9 mouse cellular contexts compared by ENCODE assay signal in genomic region chr9:40636054-40636453, GRCm38 (mm10). TPM values are rescaled to one million over a fixed set of nuclear protein-coding genes. Genes with fewer than 3 reads are reported as not detected.
DNase-seq lines count a peak whose midpoint lies in the region; ATAC-seq and TF ChIP-seq lines count a peak whose summit lies in the region.
"Had no signal": no experiment of that assay in that cellular context is flagged by ENCODE, and none has a peak within 500 bp of the region (broad histone marks: within the 10 kb centered on the region; RNA-seq: fewer than 3 reads in every experiment).

No protein-coding gene starts in this region.

- peak; percentile 85 for TF ChIP-seq CTCF in E14TG2a.4 (conservative IDR thresholded peaks at IDR 0.05; ENCODE audit: low read length)

- no peak overlapping the region for H3K4me2 ChIP-seq in hindbrain, embryonic 11.5 days (replicated peaks; ENCODE audit: low read depth, low read length)
- H3K4me2 ChIP-seq in hindbrain, embryonic 12.5 days (replicated peaks): no peak overlapping the region
- H3K4me2 ChIP-seq: liver, embryonic 13.5 days had no signal

- no peak overlapping the region for H3K27ac ChIP-seq in hindbrain, embryonic 11.5 days (ENCODE audit: low read depth, low read length)
- H3K27ac ChIP-seq in hindbrain, embryonic 12.5 days: no peak overlapping the region
- H3K27ac ChIP-seq: liver, embryonic 13.5 days had no signal

- no peak overlapping the region for H3K9ac ChIP-seq in hindbrain, embryonic 11.5 days (ENCODE audit: low read depth, low read length)
- H3K9ac ChIP-seq in hindbrain, embryonic 12.5 days: no peak overlapping the region
- H3K9ac ChIP-seq: liver, embryonic 13.5 days had no signal

- no peaks in the 10 kb centered on the region for H3K27me3 ChIP-seq in hindbrain, embryonic 11.5 days (ENCODE audit: control insufficient read depth, insufficient read depth, low read length)
- H3K27me3 ChIP-seq in hindbrain, embryonic 12.5 days: no peaks in the 10 kb centered on the region
- peaks cover 31% of the 10 kb centered on the region for H3K27me3 ChIP-seq in E14TG2a.4 (ENCODE audit: insufficient read depth, low read length)
- H3K27me3 ChIP-seq: liver, embryonic 13.5 days had no signal

- H3K4me3 ChIP-seq in hindbrain, embryonic 11.5 days (ENCODE audit: low read depth, low read length): no peak overlapping the region
- no peak overlapping the region for H3K4me3 ChIP-seq in hindbrain, embryonic 12.5 days
- no peak overlapping the region for H3K4me3 ChIP-seq in E14TG2a.4 (replicated peaks; ENCODE audit: low read length)
- H3K4me3 ChIP-seq: liver, embryonic 13.5 days had no signal

- no peaks in the 10 kb centered on the region for H3K9me3 ChIP-seq in hindbrain, embryonic 11.5 days (ENCODE audit: control insufficient read depth, low read length)
- H3K9me3 ChIP-seq in hindbrain, embryonic 12.5 days (replicated peaks): no peaks in the 10 kb centered on the region
- peaks cover 6% of the 10 kb centered on the region; the same call in 1 of the 2 replicates for H3K9me3 ChIP-seq in E14TG2a.4 (ENCODE audit: low read length)
- H3K9me3 ChIP-seq: liver, embryonic 13.5 days had no signal

- DNase-seq in hindbrain, embryonic 11.5 days (ENCODE audit: low spot score): peak; percentile 74
- DNase-seq in c-Kit-positive CD71-positive TER-119-negative erythroid progenitor cells, embryonic 14.5 days (ENCODE audit: low read depth): peak; percentile 34
- DNase-seq in kidney, postnatal 36 days: peak; percentile 69 to 84
- peak; percentile 24 to 71 for DNase-seq in spleen, postnatal 10 days (ENCODE audit: low spot score in 2 of 2)
- DNase-seq: liver, embryonic 13.5 days had no signal

- no peak for ATAC-seq in hindbrain, embryonic 11.5 days (ENCODE audit: low FRiP score)
- no peak for ATAC-seq in hindbrain, embryonic 12.5 days (ENCODE audit: low FRiP score)
- ATAC-seq in frontal cortex, adult (ENCODE audit: low TSS enrichment): peak; percentile 51; the same call in 1 of the 2 replicates
- peak; percentile 62 for ATAC-seq in megakaryocyte, adult 5-6 weeks (ENCODE audit: poor library complexity, severe bottlenecking)

- H3K4me1 ChIP-seq in hindbrain, embryonic 11.5 days (replicated peaks; ENCODE audit: control insufficient read depth, insufficient read depth, low read length): 0 out of 2 replicates have a peak, but pooled peaks cover 6% of the 10 kb centered on the region
- H3K4me1 ChIP-seq in hindbrain, embryonic 12.5 days: peaks cover 17% of the 10 kb centered on the region
- peaks cover 28% of the 10 kb centered on the region for H3K4me1 ChIP-seq in E14TG2a.4 (replicated peaks; ENCODE audit: low read depth, low read length)

- H3K36me3 ChIP-seq in hindbrain, embryonic 11.5 days (ENCODE audit: control insufficient read depth, insufficient read depth, low read length): no peaks in the 10 kb centered on the region
- no peaks in the 10 kb centered on the region for H3K36me3 ChIP-seq in hindbrain, embryonic 12.5 days
- H3K36me3 ChIP-seq in E14TG2a.4 (ENCODE audit: insufficient read depth, low read length): no peaks in the 10 kb centered on the region
- H3K36me3 ChIP-seq: liver, embryonic 13.5 days had no signal

- WGBS in hindbrain, embryonic 11.5 days: 23% methylated on average over 2 of the region's 2 CpGs
- 21% methylated on average over 2 of the region's 2 CpGs for WGBS in hindbrain, embryonic 12.5 days

RNA-seq across cellular contexts. Expression of gene Gm21915, which starts 34.4 kb away (rescaled TPM):
- polyA plus RNA-seq in hindbrain, embryonic 11.5 days (2014; fragmentation: Nextera tagmentation; extraction: Ambion mirVana): not detected in 2 replicates
- polyA plus RNA-seq in hindbrain, embryonic 12.5 days (2016; fragmentation: Nextera tagmentation; extraction: Ambion mirVana): not detected in 2 replicates
- not detected in 2 replicates for total RNA-seq in megakaryocyte, adult 5-6 weeks (2015)
- total RNA-seq in megakaryocyte, adult 5-6 weeks (2017): not detected in 2 replicates
- polyA plus RNA-seq: liver, embryonic 13.5 days had no signal

RNA-seq across cellular contexts. Expression of gene Clmp, which starts 49.7 kb away (rescaled TPM):
- 44.1 and 45.6 TPM in 2 replicates for polyA plus RNA-seq in hindbrain, embryonic 11.5 days (2014; fragmentation: Nextera tagmentation; extraction: Ambion mirVana)
- 59.6 and 62.0 TPM in 2 replicates for polyA plus RNA-seq in hindbrain, embryonic 12.5 days (2016; fragmentation: Nextera tagmentation; extraction: Ambion mirVana)
- 0.30 and 1.3 TPM in 2 replicates for total RNA-seq in megakaryocyte, adult 5-6 weeks (2015)
- total RNA-seq in megakaryocyte, adult 5-6 weeks (2017): 0.61 and 1.4 TPM in 2 replicates

Comparison
In these comparisons a context has a peak if more than half of its experiments do, and no peak if none do; other contexts are left out.
1. ATAC-seq: peak in frontal cortex, adult (single experiment) and megakaryocyte, adult 5-6 weeks (single experiment); none in hindbrain, embryonic 11.5 days (single experiment) and hindbrain, embryonic 12.5 days (single experiment).
2. Peak in every context shown above with its lines, with median percentiles within 50 percentile points of each other: DNase-seq.